Mouse (Mus musculus): ENCODE data around the gene Kdm5a.

The Kdm5a gene

GRCm38 (mm10) chr6:120471991-120472441 is 108.1 kb downstream of the Kdm5a start:
- no peak for DNase-seq (ENCODE audit: low read depth, low spot score)

DNA sequence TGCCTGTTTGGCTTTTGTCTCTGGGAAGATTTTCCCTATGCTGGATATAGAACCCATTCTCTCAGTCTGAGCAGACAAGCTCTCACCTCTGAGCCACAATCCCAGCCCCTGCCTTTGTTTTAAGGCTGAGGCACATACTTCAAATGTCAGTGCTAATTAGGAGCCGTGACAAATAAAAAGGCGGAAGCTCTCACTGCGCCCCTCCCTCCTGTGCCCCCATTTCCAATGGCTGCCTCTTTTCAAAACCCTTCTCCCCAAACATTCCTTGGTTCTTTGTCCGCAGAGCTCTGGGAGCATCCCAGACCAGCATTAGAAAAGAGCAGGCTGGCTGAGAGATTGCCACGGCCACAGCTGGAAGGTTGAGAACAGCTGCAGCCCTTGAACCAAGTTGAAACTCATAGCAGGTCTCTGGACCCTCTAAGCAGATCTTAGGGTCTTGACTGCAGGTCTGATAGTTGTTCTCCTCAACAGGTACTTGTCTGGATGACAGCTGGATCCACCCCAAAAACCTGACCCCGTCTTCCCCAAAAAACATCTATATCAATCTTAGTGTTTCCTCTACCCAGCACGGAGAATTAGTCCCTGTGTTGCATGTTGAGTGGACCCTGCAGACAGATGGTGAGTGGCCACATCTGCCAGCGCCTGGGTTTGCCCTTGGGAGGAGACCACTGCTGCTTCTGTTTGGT is 108.7 kb downstream of the Kdm5a start:
- DNase-seq (ENCODE audit: low read depth, low spot score) = no peak

- no peak for DNase-seq (ENCODE audit: low read depth, low spot score)
Observed at GRCm38 (mm10) chr6:120473427-120473826, 109.5 kb downstream of the Kdm5a start.

- no peak for DNase-seq (ENCODE audit: low read depth, low spot score)
Observed at GRCm38 (mm10) chr6:120475288-120475687, 111.4 kb downstream of the Kdm5a start.

GRCm38 (mm10) chr6:120479302-120479701 is 115.4 kb downstream of the Kdm5a start:
- DNase-seq (ENCODE audit: low read depth, low spot score) = no peak

GRCm38 (mm10) chr6:120480361-120480760 is 116.4 kb downstream of the Kdm5a start:
- DNase-seq (ENCODE audit: low read depth, low spot score) = no peak

DNA sequence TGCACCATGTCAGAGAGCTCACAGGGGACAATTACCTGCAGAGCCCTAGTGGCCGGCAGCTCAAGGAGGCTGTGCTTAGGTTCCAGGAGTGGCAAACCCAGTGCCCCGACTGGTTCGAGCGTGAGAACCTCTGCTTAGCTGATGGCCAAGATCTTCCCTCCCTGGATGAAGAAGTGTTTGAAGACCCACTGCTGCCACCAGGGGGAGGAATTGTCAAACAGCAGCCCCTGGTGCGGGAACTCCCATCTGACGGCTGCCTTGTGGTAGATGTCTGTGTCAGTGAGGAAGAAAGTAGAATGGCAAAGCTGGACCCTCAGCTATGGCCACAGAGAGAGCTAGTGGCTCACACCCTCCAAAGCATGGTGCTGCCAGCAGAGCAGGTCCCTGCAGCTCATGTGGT is 117.6 kb downstream of the Kdm5a start:
- DNase-seq (ENCODE audit: low read depth, low spot score) = no peak

GRCm38 (mm10) chr6:120482021-120482420 is 118.1 kb downstream of the Kdm5a start:
- DNase-seq (ENCODE audit: low read depth, low spot score) = no peak

GRCm38 (mm10) chr6:120482756-120483155 is 118.8 kb downstream of the Kdm5a start:
- no peak for DNase-seq (ENCODE audit: low read depth, low spot score)

DNA sequence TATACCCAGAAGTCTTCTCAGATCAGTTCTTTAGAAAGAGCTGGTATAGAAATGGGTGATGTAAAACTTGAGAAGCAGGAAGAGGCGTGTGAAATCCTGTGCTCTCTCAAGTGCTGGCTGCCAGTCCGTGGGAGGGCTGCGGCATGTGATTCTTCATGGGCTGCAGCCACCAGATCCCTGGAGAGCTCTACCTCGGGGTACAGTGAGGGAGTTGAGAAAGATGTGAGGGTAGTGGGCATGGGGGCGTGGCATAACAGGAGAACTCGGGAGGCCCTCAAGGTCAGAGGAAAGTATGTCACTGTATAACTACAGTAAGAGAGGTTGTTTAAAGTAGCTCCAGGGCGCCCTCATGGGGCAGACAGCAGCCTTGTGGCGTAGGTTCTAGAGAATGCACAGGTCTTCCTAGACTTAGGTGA is 119.3 kb downstream of the Kdm5a start:
- DNase-seq (ENCODE audit: low read depth, low spot score) = no peak

GRCm38 (mm10) chr6:120485038-120485437 is 121.1 kb downstream of the Kdm5a start:
- no peak for DNase-seq (ENCODE audit: low read depth, low spot score)

DNA sequence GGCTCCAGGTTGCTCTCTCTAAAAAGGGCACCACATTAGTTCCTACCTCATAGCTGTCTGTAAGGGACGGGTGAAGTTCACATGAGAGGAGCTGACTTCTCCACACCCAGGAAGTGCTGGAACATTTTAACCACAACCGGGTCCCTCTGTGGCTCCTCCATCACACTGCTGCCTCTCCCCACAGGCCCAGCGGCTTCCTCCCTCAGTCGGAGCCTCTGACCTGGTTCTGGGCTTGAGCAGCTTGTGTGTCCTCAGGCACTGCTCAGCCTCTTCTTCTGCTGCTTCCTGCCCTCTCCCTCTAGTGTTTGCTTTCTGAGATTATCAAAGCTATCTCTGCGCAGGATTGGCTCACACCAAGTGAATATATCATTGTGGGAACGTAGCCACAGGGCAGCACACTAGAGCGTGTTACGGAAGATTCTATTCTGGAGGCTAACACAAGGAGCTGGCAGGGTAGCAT is 122.2 kb downstream of the Kdm5a start:
- DNase-seq (ENCODE audit: low read depth, low spot score) = no peak

DNA sequence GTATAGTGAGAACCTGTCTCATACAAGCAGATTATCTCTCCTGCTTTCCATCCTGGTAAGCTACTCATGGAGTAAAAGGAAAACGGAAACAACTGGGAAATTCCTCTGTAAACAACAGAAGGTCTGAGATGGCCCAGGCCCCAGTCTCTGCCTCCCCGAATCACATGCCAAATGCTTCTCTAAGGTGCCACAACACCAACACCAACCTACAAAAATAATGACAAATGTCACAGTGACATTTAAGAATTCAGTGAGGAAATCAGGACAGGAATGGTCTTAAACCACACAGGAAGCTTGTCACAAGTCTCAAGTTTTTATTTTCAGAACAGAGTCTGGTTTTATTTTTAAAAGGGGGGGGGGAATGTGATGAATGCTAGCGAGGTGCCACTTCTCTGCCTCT is 124.7 kb downstream of the Kdm5a start:
- no peak for DNase-seq (ENCODE audit: low read depth, low spot score)

- no peak for DNase-seq (ENCODE audit: low read depth, low spot score)
Observed at GRCm38 (mm10) chr6:120489461-120489860, 125.5 kb downstream of the Kdm5a start.

- no peak for DNase-seq (ENCODE audit: low read depth, low spot score)
Observed at GRCm38 (mm10) chr6:120491064-120491463, 127.1 kb downstream of the Kdm5a start.

DNA sequence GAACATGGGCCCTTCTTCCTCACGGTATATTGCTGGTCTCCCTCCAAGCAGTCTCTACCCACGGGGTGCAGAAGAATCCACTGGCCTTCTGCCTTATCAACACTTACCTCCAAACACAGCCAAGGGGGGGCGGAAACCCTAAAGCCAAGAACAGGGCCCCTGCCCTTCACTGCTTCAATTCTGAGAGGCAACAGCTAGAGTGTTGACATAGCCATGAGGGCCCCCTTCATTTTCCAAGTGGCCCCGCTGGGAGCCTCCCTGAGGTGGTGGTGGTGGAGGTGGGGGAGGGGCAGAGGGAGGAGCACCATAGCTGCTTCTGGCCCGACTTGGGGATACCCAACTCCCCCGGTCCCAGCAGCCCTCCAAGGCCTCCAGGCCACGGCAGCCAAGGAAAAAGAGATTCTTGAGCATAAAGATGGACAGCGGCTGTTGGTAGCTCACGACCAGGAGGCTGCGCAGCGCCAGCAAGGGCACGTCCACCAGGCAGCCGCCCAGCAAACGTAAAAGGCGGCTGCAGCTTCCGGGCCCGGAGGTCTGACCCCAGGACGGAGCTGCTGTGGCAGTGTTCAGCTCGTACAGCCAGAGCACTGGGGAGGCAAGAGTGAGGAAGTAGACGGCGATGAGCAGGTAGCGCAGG is 128.1 kb downstream of the Kdm5a start:
- no peak for DNase-seq (ENCODE audit: low read depth, low spot score)

DNA sequence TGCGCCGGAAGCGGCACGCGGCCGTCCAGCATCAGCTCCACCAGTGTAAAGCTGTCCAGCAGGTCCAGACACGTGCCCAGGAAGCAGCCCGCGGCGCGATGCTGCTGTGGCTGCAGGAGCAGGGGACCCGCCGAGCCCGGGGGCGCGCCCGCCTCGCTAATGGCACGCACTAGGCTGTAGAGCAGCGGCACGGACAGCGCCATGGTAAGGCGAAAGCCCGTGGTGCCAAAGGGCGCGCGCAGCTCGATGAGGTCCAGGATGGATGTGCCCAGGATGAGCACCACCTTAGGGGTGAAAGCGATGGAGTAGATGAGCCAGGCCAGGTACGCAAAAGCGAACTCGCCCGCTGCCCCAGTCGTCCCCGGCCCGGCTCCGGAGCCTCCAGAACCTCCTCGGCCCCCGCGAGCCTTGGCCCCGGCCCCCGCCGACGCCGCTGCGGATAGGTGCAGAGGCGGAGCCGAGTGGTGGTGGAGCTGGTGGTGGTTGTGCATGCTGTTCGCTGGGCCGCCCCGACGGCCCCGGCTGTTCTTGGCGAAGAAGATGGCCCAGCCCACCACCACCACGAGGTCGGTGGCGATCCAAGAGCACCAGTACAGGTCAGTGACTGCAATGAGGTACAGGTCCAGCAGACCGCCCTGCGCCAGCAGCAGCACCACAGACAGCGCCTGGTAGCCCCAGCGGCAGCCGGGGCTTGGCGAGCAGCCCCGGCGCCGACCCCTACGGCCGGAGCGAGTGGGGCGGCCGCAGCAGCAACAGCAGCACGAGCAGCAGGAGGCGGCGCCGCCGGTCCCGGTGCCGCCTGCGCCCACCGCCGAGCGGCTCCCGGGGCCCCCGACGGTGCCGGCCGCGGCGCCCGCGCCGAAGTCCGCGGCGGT is 128.8 kb downstream of the Kdm5a start:
- DNase-seq (ENCODE audit: low read depth, low spot score) = no peak

GRCm38 (mm10) chr6:120493374-120494181 is 129.7 kb downstream of the Kdm5a start, which contains the start of gene Tmem121b:
Gene Tmem121b (minus strand): TSS chr6:120493807.
- no peak for DNase-seq (ENCODE audit: low read depth, low spot score)

Measured in c-Kit-negative CD71-positive TER-119-positive erythroid progenitor cells, embryonic 14.5 days (primary cell).